Mouse (Mus musculus): ENCODE results near the gene Ppil1.

DNA sequence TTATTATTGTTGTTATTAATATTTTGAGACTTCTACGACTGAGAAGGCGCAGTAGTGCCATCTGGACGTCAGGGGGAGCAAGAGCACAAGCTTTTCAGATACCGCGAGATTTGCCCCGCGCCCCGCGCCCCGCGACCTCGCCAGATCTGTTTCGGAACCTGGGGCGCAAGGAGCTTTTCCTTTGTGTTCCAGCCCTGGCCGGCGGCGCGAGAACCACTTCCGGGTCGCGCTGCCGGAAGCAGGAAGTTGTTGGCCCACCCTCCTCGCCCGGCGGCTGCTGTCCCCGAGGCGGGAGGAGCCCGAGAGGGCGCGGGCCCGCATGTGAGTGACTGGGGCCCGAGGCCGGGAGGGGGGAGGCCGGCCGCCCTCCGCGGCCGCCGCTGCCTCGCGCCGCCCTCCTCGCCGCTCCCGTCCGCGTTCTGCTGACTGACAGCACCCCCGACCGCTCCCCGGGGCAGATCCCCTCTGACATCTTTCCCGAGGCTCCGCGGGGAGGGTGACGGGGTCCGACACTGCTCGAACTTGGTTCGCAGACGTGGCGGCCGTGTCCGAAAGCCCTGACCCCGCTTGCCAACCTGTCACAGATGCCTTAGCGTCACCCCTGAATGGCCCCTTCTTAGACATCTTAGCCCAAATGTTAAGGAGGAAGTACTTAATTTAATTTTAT, 4.8 kb upstream of the Ppil1 start, which contains the start of gene BC004004:
- TF ChIP-seq CTCF (IDR thresholded peaks at IDR 0.05; ENCODE audit: low read depth, low read length) (0 out of 2 replicates have a peak, but pooled peaks have one; percentile 15), GATA1 (IDR thresholded peaks at IDR 0.05; ENCODE audit: borderline replicate concordance, low read length) (no peak), GATA2 (IDR thresholded peaks at IDR 0.05; ENCODE audit: borderline replicate concordance, low read depth, low read length) (no peak)

Measured in G1E (cell line).